Mouse (Mus musculus) embryonic facial prominence, embryonic 13.5 days (tissue): Measurements from ENCODE around the gene Anxa7. TPM values are rescaled to one million over a fixed set of nuclear protein-coding genes. Genes with fewer than 3 reads are reported as not detected.

Experiments used
- ATAC-seq: fragments of 200-750 bp; cut with Nextera tagmentation; 2 replicates; pipeline ENCODE4 v1.8.0; 2017; ENCODE audit warnings: low read depth; ENCODE audit not compliant: insufficient number of reproducible peaks, insufficient read depth, low FRiP score, low TSS enrichment
- H3K27ac ChIP-seq: fragments of 300-500 bp; sonication (generic); 2 replicates; pipeline ENCODE4 v1.5.1; 2015; ENCODE audit warnings: moderate library complexity, mild to moderate bottlenecking, inconsistent platforms
- H3K27me3 ChIP-seq: fragments of 300-500 bp; sonication (generic); 2 replicates; pipeline ENCODE4 v1.6.1; 2015; ENCODE audit warnings: mild to moderate bottlenecking, inconsistent platforms
- H3K36me3 ChIP-seq: fragments of 300-500 bp; sonication (generic); 2 replicates; pipeline ENCODE4 v1.6.1; 2015; ENCODE audit warnings: mild to moderate bottlenecking, inconsistent platforms
- H3K4me1 ChIP-seq: fragments of 300-500 bp; sonication (generic); 2 replicates; pipeline ENCODE4 v1.6.1; 2015; ENCODE audit warnings: inconsistent platforms
- H3K4me2 ChIP-seq: fragments of 300-500 bp; sonication (generic); 2 replicates; pipeline ENCODE4 v1.6.1; 2015; ENCODE audit warnings: moderate library complexity, mild to moderate bottlenecking, inconsistent platforms
- H3K4me3 ChIP-seq: fragments of 300-500 bp; sonication (generic); 2 replicates; pipeline ENCODE4 v1.5.1; 2015; ENCODE audit warnings: mild to moderate bottlenecking, inconsistent platforms
- H3K9ac ChIP-seq: fragments of 300-500 bp; sonication (generic); 2 replicates; pipeline ENCODE4 v1.6.1; 2015; ENCODE audit warnings: mild to moderate bottlenecking, inconsistent platforms
- H3K9me3 ChIP-seq: fragments of 300-500 bp; sonication (generic); 2 replicates; pipeline ENCODE4 v1.6.1; 2016; ENCODE audit warnings: inconsistent platforms
- WGBS: fragments of 180-500 bp; shearing (Covaris S2); methylation state at CpG from one replicate; pipeline ENCODE4 v1.1.7; 2015; ENCODE audit warnings: mixed read lengths; 5-methylcytosine and 5-hydroxymethylcytosine counted together
- polyA plus RNA-seq: library from polyadenylated mRNA; unstranded; fragments of >200 nt; fragmentation: Nextera tagmentation; extraction: Ambion mirVana; gene quantifications from 2 replicates; pipeline ENCODE4 v1.2.1, GENCODE M21; 2015

Anxa7 gene
- polyA plus RNA-seq, 1 experiment from 2014 or later: 39.5 TPM

- Histone ChIP-seq H3K27ac (peak overlapping the region; percentile 14; the same call in 1 of the 2 replicates), H3K27me3 (no peaks in the 10 kb centered on the region), H3K4me2 (no peak overlapping the region), H3K9me3 (no peaks in the 10 kb centered on the region), H3K36me3 (no peaks in the 10 kb centered on the region), H3K4me3 (no peak overlapping the region), H3K4me1 (no peaks in the 10 kb centered on the region), H3K9ac (no peak overlapping the region)
- WGBS: 83% methylated on average over 4 of the region's 4 CpGs
- ATAC-seq: no peak
Measured at GRCm38 (mm10) chr14:20432420-20432819, 47.5 kb downstream of the Anxa7 start.

- H3K27me3 ChIP-seq: no peaks in the 10 kb centered on the region
- WGBS: 49% methylated on average over 6 of the region's 6 CpGs
- no peaks in the 10 kb centered on the region for H3K36me3 ChIP-seq
- H3K4me3 ChIP-seq: no peak overlapping the region
- H3K9ac ChIP-seq: no peak overlapping the region
- no peak overlapping the region for H3K4me2 ChIP-seq
- ATAC-seq: no peak
- H3K27ac ChIP-seq: peak overlapping the region; percentile 14; the same call in 1 of the 2 replicates
- H3K4me1 ChIP-seq: no peaks in the 10 kb centered on the region
- H3K9me3 ChIP-seq: no peaks in the 10 kb centered on the region
Measured at GRCm38 (mm10) chr14:20431726-20432125, 48.2 kb downstream of the Anxa7 start.

GRCm38 (mm10) chr14:20429833-20430232 lies 50.1 kb downstream of the Anxa7 start:
- Histone ChIP-seq H3K36me3 (no peaks in the 10 kb centered on the region), H3K4me3 (no peak overlapping the region), H3K27me3 (no peaks in the 10 kb centered on the region), H3K4me1 (no peaks in the 10 kb centered on the region), H3K4me2 (no peak overlapping the region), H3K27ac (no peak overlapping the region), H3K9me3 (no peaks in the 10 kb centered on the region), H3K9ac (no peak overlapping the region)
- 55% methylated on average over 1 of the region's 1 CpGs for WGBS
- no peak for ATAC-seq

- Histone ChIP-seq H3K4me1 (no peaks in the 10 kb centered on the region), H3K4me2 (no peak overlapping the region), H3K36me3 (no peaks in the 10 kb centered on the region), H3K9me3 (no peaks in the 10 kb centered on the region), H3K27ac (no peak overlapping the region), H3K9ac (no peak overlapping the region), H3K27me3 (no peaks in the 10 kb centered on the region), H3K4me3 (no peak overlapping the region)
- no peak for ATAC-seq
- WGBS: 30% methylated on average over 1 of the region's 1 CpGs
Measured at GRCm38 (mm10) chr14:20428593-20428992, 51.3 kb downstream of the Anxa7 start.

GRCm38 (mm10) chr14:20423046-20423445 lies 56.9 kb downstream of the Anxa7 start:
- Histone ChIP-seq H3K36me3 (no peaks in the 10 kb centered on the region), H3K9ac (no peak overlapping the region), H3K4me2 (no peak overlapping the region), H3K27me3 (no peaks in the 10 kb centered on the region), H3K9me3 (no peaks in the 10 kb centered on the region), H3K4me1 (no peaks in the 10 kb centered on the region), H3K27ac (no peak overlapping the region), H3K4me3 (no peak overlapping the region)
- 85% methylated on average over 6 of the region's 6 CpGs for WGBS
- ATAC-seq: no peak

GRCm38 (mm10) chr14:20422257-20422656 lies 57.7 kb downstream of the Anxa7 start:
- Histone ChIP-seq H3K9me3 (no peaks in the 10 kb centered on the region), H3K4me3 (no peak overlapping the region), H3K36me3 (no peaks in the 10 kb centered on the region), H3K27me3 (no peaks in the 10 kb centered on the region), H3K4me1 (no peaks in the 10 kb centered on the region), H3K4me2 (no peak overlapping the region), H3K9ac (no peak overlapping the region), H3K27ac (no peak overlapping the region)
- 76% methylated on average over 7 of the region's 7 CpGs for WGBS
- ATAC-seq: no peak

Other genes starting within 250 kb of the Anxa7 start
- gene Kcnk16, start 210.9 kb downstream of the Anxa7 start, polyA plus RNA-seq: not detected in 2 replicates
- 21.4 and 21.5 TPM in 2 replicates for gene Nudt13, start 185.4 kb downstream of the Anxa7 start, polyA plus RNA-seq
- 56.3 and 57.5 TPM in 2 replicates for gene Ecd, start 132.0 kb downstream of the Anxa7 start, polyA plus RNA-seq
- 40.8 and 42.0 TPM in 2 replicates for gene Fam149b, start 132.0 kb downstream of the Anxa7 start, polyA plus RNA-seq
- 239 and 265 TPM in 2 replicates for gene Dnajc9, start 91.2 kb downstream of the Anxa7 start, polyA plus RNA-seq
- gene Mrps16, start 86.5 kb downstream of the Anxa7 start, polyA plus RNA-seq: 87.1 and 94.8 TPM in 2 replicates
- gene Cfap70, start 27.9 kb downstream of the Anxa7 start, polyA plus RNA-seq: 0.34 and 0.59 TPM in 2 replicates
- 1.6 and 1.7 TPM in 2 replicates for gene Mss51, start 16.8 kb upstream of the Anxa7 start, polyA plus RNA-seq
- gene Ppp3cb, start 66.4 kb upstream of the Anxa7 start, polyA plus RNA-seq: 54.3 and 59.4 TPM in 2 replicates
- gene Usp54, start 160.9 kb upstream of the Anxa7 start, polyA plus RNA-seq: 8.5 and 9.4 TPM in 2 replicates
- gene Myoz1, start 176.4 kb upstream of the Anxa7 start, polyA plus RNA-seq: 0.47 and 0.62 TPM in 2 replicates
- gene Synpo2l, start 188.2 kb upstream of the Anxa7 start, polyA plus RNA-seq: 2.3 and 3.3 TPM in 2 replicates
- 90.7 and 93.3 TPM in 2 replicates for gene Sec24c, start 194.2 kb upstream of the Anxa7 start, polyA plus RNA-seq
- 25.1 and 26.2 TPM in 2 replicates for gene Fut11, start 214.8 kb upstream of the Anxa7 start, polyA plus RNA-seq
- gene Chchd1, start 222.9 kb upstream of the Anxa7 start, polyA plus RNA-seq: 193 and 219 TPM in 2 replicates
- gene Zswim8, start 227.4 kb upstream of the Anxa7 start, polyA plus RNA-seq: 45.1 and 49.6 TPM in 2 replicates